Mouse (Mus musculus): ENCODE measurements around the gene Tmem213. TPM values are rescaled to one million over a fixed set of nuclear protein-coding genes. Genes with fewer than 3 reads are reported as not detected.

Tmem213 gene
- polyA plus RNA-seq, 1 experiment from 2014 or later: 8.5 TPM

GRCm38 (mm10) chr6:38159576-38159975 is 50.5 kb downstream of the Tmem213 start:
- no peaks in the 10 kb centered on the region for H3K27me3 ChIP-seq
- 84% methylated on average over 4 of the region's 4 CpGs for WGBS
- H3K36me3 ChIP-seq: 0 out of 2 replicates have a peak, but pooled peaks cover 14% of the 10 kb centered on the region
- H3K4me1 ChIP-seq: peaks cover 7% of the 10 kb centered on the region; the same call in 1 of the 2 replicates
- no peaks in the 10 kb centered on the region for H3K9me3 ChIP-seq (replicated peaks)
- H3K27ac ChIP-seq (replicated peaks): no peak overlapping the region
- no peak overlapping the region for H3K4me2 ChIP-seq (replicated peaks)
- no peak overlapping the region for H3K9ac ChIP-seq
- H3K4me3 ChIP-seq (replicated peaks): no peak overlapping the region
- peak; percentile 22; the same call in 1 of the 2 replicates for ATAC-seq (ENCODE audit: insufficient number of reproducible peaks, low FRiP score, low TSS enrichment, low read depth)

GRCm38 (mm10) chr6:38160102-38160501 is 51.0 kb downstream of the Tmem213 start:
- Histone ChIP-seq H3K36me3 (0 out of 2 replicates have a peak, but pooled peaks cover 11% of the 10 kb centered on the region), H3K27me3 (no peaks in the 10 kb centered on the region), H3K4me2 (replicated peaks) (no peak overlapping the region), H3K27ac (replicated peaks) (no peak overlapping the region; the same call in 1 of the 2 replicates), H3K4me1 (peaks cover 7% of the 10 kb centered on the region; the same call in 1 of the 2 replicates), H3K9ac (no peak overlapping the region), H3K9me3 (replicated peaks) (no peaks in the 10 kb centered on the region), H3K4me3 (replicated peaks) (no peak overlapping the region)
- ATAC-seq (ENCODE audit: insufficient number of reproducible peaks, low FRiP score, low TSS enrichment, low read depth): no peak; the same call in 1 of the 2 replicates
- WGBS: 11% methylated on average over 3 of the region's 3 CpGs

GRCm38 (mm10) chr6:38160556-38160955 is 51.5 kb downstream of the Tmem213 start:
- Histone ChIP-seq H3K36me3 (0 out of 2 replicates have a peak, but pooled peaks cover 11% of the 10 kb centered on the region), H3K4me2 (replicated peaks) (no peak overlapping the region), H3K9ac (no peak overlapping the region), H3K27me3 (no peaks in the 10 kb centered on the region), H3K4me1 (peaks cover 7% of the 10 kb centered on the region; the same call in 1 of the 2 replicates), H3K27ac (replicated peaks) (no peak overlapping the region; the same call in 1 of the 2 replicates), H3K9me3 (replicated peaks) (no peaks in the 10 kb centered on the region), H3K4me3 (replicated peaks) (no peak overlapping the region)
- no peak for ATAC-seq (ENCODE audit: insufficient number of reproducible peaks, low FRiP score, low TSS enrichment, low read depth)
- 65% methylated on average over 2 of the region's 2 CpGs for WGBS

GRCm38 (mm10) chr6:38162825-38163504 is 53.9 kb downstream of the Tmem213 start:
- H3K36me3 ChIP-seq: peaks cover 5% of the 10 kb centered on the region
- H3K4me3 ChIP-seq (replicated peaks): no peak overlapping the region
- peaks cover 4% of the 10 kb centered on the region; the same call in 1 of the 2 replicates for H3K4me1 ChIP-seq
- no peak overlapping the region for H3K9ac ChIP-seq
- WGBS: 62% methylated on average over 14 of the region's 14 CpGs
- ATAC-seq (ENCODE audit: insufficient number of reproducible peaks, low FRiP score, low TSS enrichment, low read depth): no peak
- H3K27me3 ChIP-seq: no peaks in the 10 kb centered on the region
- no peaks in the 10 kb centered on the region for H3K9me3 ChIP-seq (replicated peaks)
- no peak overlapping the region for H3K4me2 ChIP-seq (replicated peaks)
- no peak overlapping the region for H3K27ac ChIP-seq (replicated peaks)

- WGBS: 66% methylated on average over 6 of the region's 6 CpGs
- Histone ChIP-seq H3K4me1 (peaks cover 4% of the 10 kb centered on the region; the same call in 1 of the 2 replicates), H3K9ac (no peak overlapping the region), H3K27me3 (no peaks in the 10 kb centered on the region), H3K36me3 (peaks cover 16% of the 10 kb centered on the region), H3K4me2 (replicated peaks) (no peak overlapping the region), H3K27ac (replicated peaks) (no peak overlapping the region), H3K9me3 (replicated peaks) (no peaks in the 10 kb centered on the region), H3K4me3 (replicated peaks) (no peak overlapping the region)
- ATAC-seq (ENCODE audit: insufficient number of reproducible peaks, low FRiP score, low TSS enrichment, low read depth): no peak
Observed at GRCm38 (mm10) chr6:38164705-38165104, 55.6 kb downstream of the Tmem213 start.

- no peaks in the 10 kb centered on the region for H3K9me3 ChIP-seq (replicated peaks)
- no peak overlapping the region for H3K4me3 ChIP-seq (replicated peaks)
- 40% methylated on average over 6 of the region's 6 CpGs for WGBS
- no peak overlapping the region for H3K9ac ChIP-seq
- H3K27me3 ChIP-seq: no peaks in the 10 kb centered on the region
- no peak overlapping the region for H3K27ac ChIP-seq (replicated peaks)
- ATAC-seq (ENCODE audit: insufficient number of reproducible peaks, low FRiP score, low TSS enrichment, low read depth): no peak
- peaks cover 19% of the 10 kb centered on the region for H3K36me3 ChIP-seq
- H3K4me1 ChIP-seq: peaks cover 2% of the 10 kb centered on the region; the same call in 1 of the 2 replicates
- no peak overlapping the region for H3K4me2 ChIP-seq (replicated peaks)
Observed at GRCm38 (mm10) chr6:38165385-38165784, 56.3 kb downstream of the Tmem213 start.

Other genes with a start within 250 kb of the Tmem213 start
- gene Trim24, start 238.4 kb upstream of the Tmem213 start, polyA plus RNA-seq (2015; fragmentation: Nextera tagmentation; extraction: Ambion mirVana): 10.4 and 11.8 TPM in 2 replicates
- 16.5 and 27.5 TPM in 2 replicates for gene Svopl, start 62.3 kb upstream of the Tmem213 start, polyA plus RNA-seq (2015; fragmentation: Nextera tagmentation; extraction: Ambion mirVana)
- 7.3 and 7.8 TPM in 2 replicates for gene Atp6v0a4, start 15.3 kb downstream of the Tmem213 start, polyA plus RNA-seq (2015; fragmentation: Nextera tagmentation; extraction: Ambion mirVana)
- 5.1 and 6.2 TPM in 2 replicates for gene D630045J12Rik, start 144.8 kb downstream of the Tmem213 start, polyA plus RNA-seq (2015; fragmentation: Nextera tagmentation; extraction: Ambion mirVana)
- gene Zc3hav1l, start 190.0 kb downstream of the Tmem213 start, polyA plus RNA-seq (2015; fragmentation: Nextera tagmentation; extraction: Ambion mirVana): 9.0 and 10.4 TPM in 2 replicates
- gene Zc3hav1, start 245.3 kb downstream of the Tmem213 start, polyA plus RNA-seq (2015; fragmentation: Nextera tagmentation; extraction: Ambion mirVana): 6.6 and 8.4 TPM in 2 replicates

Measured in embryonic facial prominence, embryonic 15.5 days (tissue).